Mouse (Mus musculus): Measurements from ENCODE around the gene Mfsd2b. TPM values are rescaled to one million over a fixed set of nuclear protein-coding genes. Genes with fewer than 3 reads are reported as not detected.
A peak's percentile ranks its signal among the peaks of the same experiment; 100 is the strongest.
"Not testable (repeated sequence)": the region's sequence is repeated elsewhere in the genome, so short reads cannot be mapped to it uniquely, and the experiment has no call there.

The Mfsd2b gene
- polyA plus RNA-seq (2015; fragmentation: Nextera tagmentation; extraction: Ambion mirVana): 2.6 and 2.8 TPM in 2 replicates

- 5% methylated on average over 24 of the region's 24 CpGs for WGBS
- Histone ChIP-seq H3K4me3 (peak within 1 kb of the TSS; percentile 43), H3K36me3 (peaks cover 7% of the 10 kb centered on the region), H3K27ac (no peak within 1 kb of the TSS), H3K4me2 (peak within 1 kb of the TSS; percentile 86), H3K9me3 (no peaks in the 10 kb centered on the region), H3K4me1 (replicated peaks) (peaks cover 12% of the 10 kb centered on the region), H3K27me3 (peaks cover 11% of the 10 kb centered on the region; the same call in 1 of the 2 replicates), H3K9ac (peak within 1 kb of the TSS; percentile 74)
- peak; percentile 88 for ATAC-seq (ENCODE audit: low FRiP score)
Measured at GRCm38 (mm10) chr12:4874161-4874927, at the start of gene Mfsd2b. Gene Mfsd2b, minus strand, starts transcription at chr12:4874359.

- peaks cover 17% of the 10 kb centered on the region for H3K4me1 ChIP-seq (replicated peaks)
- H3K4me3 ChIP-seq: peak overlapping the region; percentile 95
- H3K4me2 ChIP-seq: peak overlapping the region; percentile 83
- H3K27ac ChIP-seq: peak overlapping the region; percentile 99
- H3K27me3 ChIP-seq: no peaks in the 10 kb centered on the region
- no peaks in the 10 kb centered on the region for H3K9me3 ChIP-seq
- peak overlapping the region; percentile 98 for H3K9ac ChIP-seq
- WGBS: under 1% methylated on average over 48 of the region's 48 CpGs
- ATAC-seq (ENCODE audit: low FRiP score): peak; percentile 72
- no peaks in the 10 kb centered on the region for H3K36me3 ChIP-seq
Measured at GRCm38 (mm10) chr12:4917805-4918591, 43.8 kb upstream of the Mfsd2b start.

- ATAC-seq (ENCODE audit: low FRiP score): peak; percentile 96
- Histone ChIP-seq H3K36me3 (no peaks in the 10 kb centered on the region), H3K9ac (peak within 1 kb of the TSS; percentile 98), H3K27ac (peak within 1 kb of the TSS; percentile 99), H3K4me2 (peak within 1 kb of the TSS; percentile 83), H3K4me1 (replicated peaks) (peaks cover 17% of the 10 kb centered on the region), H3K9me3 (no peaks in the 10 kb centered on the region), H3K27me3 (no peaks in the 10 kb centered on the region), H3K4me3 (peak within 1 kb of the TSS; percentile 95)
- WGBS: under 1% methylated on average over 54 of the region's 89 CpGs
Measured at GRCm38 (mm10) chr12:4916994-4917804, 43.0 kb upstream of the Mfsd2b start, which contains the start of gene Atad2b. Gene Atad2b, plus strand, starts transcription at chr12:4917353.

GRCm38 (mm10) chr12:4914944-4915343 is 40.8 kb upstream of the Mfsd2b start:
- Histone ChIP-seq H3K36me3 (no peaks in the 10 kb centered on the region), H3K27ac (no peak overlapping the region), H3K9ac (no peak overlapping the region), H3K9me3 (no peaks in the 10 kb centered on the region), H3K4me3 (no peak overlapping the region), H3K4me1 (replicated peaks) (peaks cover 14% of the 10 kb centered on the region), H3K4me2 (no peak overlapping the region), H3K27me3 (no peaks in the 10 kb centered on the region)
- WGBS: 81% methylated on average over 3 of the region's 3 CpGs
- ATAC-seq (ENCODE audit: low FRiP score): no peak

GRCm38 (mm10) chr12:4914441-4914840 is 40.3 kb upstream of the Mfsd2b start:
- Histone ChIP-seq H3K36me3 (no peaks in the 10 kb centered on the region), H3K9me3 (no peaks in the 10 kb centered on the region), H3K4me2 (no peak overlapping the region), H3K4me3 (no peak overlapping the region), H3K9ac (no peak overlapping the region), H3K4me1 (replicated peaks) (peaks cover 10% of the 10 kb centered on the region), H3K27me3 (no peaks in the 10 kb centered on the region), H3K27ac (no peak overlapping the region)
- 51% methylated on average over 3 of the region's 3 CpGs for WGBS
- no peak for ATAC-seq (ENCODE audit: low FRiP score)

- Histone ChIP-seq H3K9me3 (no peaks in the 10 kb centered on the region), H3K27me3 (no peaks in the 10 kb centered on the region), H3K9ac (no peak overlapping the region), H3K4me2 (no peak overlapping the region), H3K4me1 (replicated peaks) (no peaks in the 10 kb centered on the region), H3K4me3 (no peak overlapping the region), H3K27ac (no peak overlapping the region), H3K36me3 (no peaks in the 10 kb centered on the region)
- WGBS: 87% methylated on average over 4 of the region's 4 CpGs
- no peak for ATAC-seq (ENCODE audit: low FRiP score)
Measured at GRCm38 (mm10) chr12:4911716-4912115, 37.6 kb upstream of the Mfsd2b start.

GRCm38 (mm10) chr12:4910496-4910895 is 36.3 kb upstream of the Mfsd2b start:
- H3K27ac ChIP-seq; H3K4me2 ChIP-seq; H3K4me1 ChIP-seq (replicated peaks); ATAC-seq (ENCODE audit: low FRiP score); H3K9me3 ChIP-seq; H3K36me3 ChIP-seq; H3K9ac ChIP-seq; H3K27me3 ChIP-seq; H3K4me3 ChIP-seq: not testable (repeated sequence)
- WGBS: 96% methylated on average over 1 of the region's 1 CpGs

GRCm38 (mm10) chr12:4908391-4908790 is 34.2 kb upstream of the Mfsd2b start:
- no peak for ATAC-seq (ENCODE audit: low FRiP score)
- H3K27ac ChIP-seq: no peak overlapping the region
- no peak overlapping the region for H3K9ac ChIP-seq
- no peak overlapping the region; the same call in 1 of the 2 replicates for H3K4me2 ChIP-seq
- WGBS: 90% methylated on average over 7 of the region's 7 CpGs
- H3K27me3 ChIP-seq: no peaks in the 10 kb centered on the region
- peaks cover 7% of the 10 kb centered on the region for H3K4me1 ChIP-seq (replicated peaks)
- H3K9me3 ChIP-seq: no peaks in the 10 kb centered on the region
- H3K4me3 ChIP-seq: peak overlapping the region; percentile 78; the same call in 1 of the 2 replicates
- no peaks in the 10 kb centered on the region for H3K36me3 ChIP-seq

- under 1% methylated on average over 114 of the region's 125 CpGs for WGBS
- peak within 1 kb of the TSS; percentile 78 for H3K4me3 ChIP-seq
- peak within 1 kb of the TSS; percentile 88 for H3K27ac ChIP-seq
- peak within 1 kb of the TSS; percentile 88 for H3K9ac ChIP-seq
- no peaks in the 10 kb centered on the region for H3K27me3 ChIP-seq
- ATAC-seq (ENCODE audit: low FRiP score): peak; percentile 95
- H3K4me1 ChIP-seq (replicated peaks): peaks cover 7% of the 10 kb centered on the region
- H3K36me3 ChIP-seq: peaks cover 5% of the 10 kb centered on the region; the same call in 1 of the 2 replicates
- no peaks in the 10 kb centered on the region for H3K9me3 ChIP-seq
- H3K4me2 ChIP-seq: peak within 1 kb of the TSS; percentile 64
Measured at GRCm38 (mm10) chr12:4906951-4907906, 33.1 kb upstream of the Mfsd2b start, which contains the start of gene Ubxn2a. Gene Ubxn2a, minus strand, starts transcription at chr12:4907705.

GRCm38 (mm10) chr12:4906476-4906875 is 32.3 kb upstream of the Mfsd2b start:
- peak overlapping the region; percentile 88 for H3K27ac ChIP-seq
- peaks cover 7% of the 10 kb centered on the region for H3K4me1 ChIP-seq (replicated peaks)
- H3K4me3 ChIP-seq: peak overlapping the region; percentile 78
- peak overlapping the region; percentile 64 for H3K4me2 ChIP-seq
- no peaks in the 10 kb centered on the region for H3K27me3 ChIP-seq
- WGBS: 65% methylated on average over 7 of the region's 7 CpGs
- peaks cover 5% of the 10 kb centered on the region; the same call in 1 of the 2 replicates for H3K36me3 ChIP-seq
- ATAC-seq (ENCODE audit: low FRiP score): no peak
- H3K9ac ChIP-seq: peak overlapping the region; percentile 88
- H3K9me3 ChIP-seq: no peaks in the 10 kb centered on the region

GRCm38 (mm10) chr12:4905946-4906345 is 31.8 kb upstream of the Mfsd2b start:
- Histone ChIP-seq H3K9ac (no peak overlapping the region), H3K36me3 (peaks cover 8% of the 10 kb centered on the region; the same call in 1 of the 2 replicates), H3K9me3 (no peaks in the 10 kb centered on the region), H3K27me3 (no peaks in the 10 kb centered on the region), H3K4me3 (peak overlapping the region; percentile 78; the same call in 1 of the 2 replicates), H3K27ac (no peak overlapping the region), H3K4me2 (peak overlapping the region; percentile 64), H3K4me1 (replicated peaks) (peaks cover 7% of the 10 kb centered on the region)
- WGBS: 85% methylated on average over 7 of the region's 7 CpGs
- ATAC-seq (ENCODE audit: low FRiP score): no peak
